Mouse (Mus musculus): ENCODE data around the gene Pde4c. TPM values are rescaled to one million over a fixed set of nuclear protein-coding genes. Genes with fewer than 3 reads are reported as not detected.

The Pde4c gene
- polyA plus RNA-seq, 1 experiment from 2014 or later = 0.19 TPM

DNA sequence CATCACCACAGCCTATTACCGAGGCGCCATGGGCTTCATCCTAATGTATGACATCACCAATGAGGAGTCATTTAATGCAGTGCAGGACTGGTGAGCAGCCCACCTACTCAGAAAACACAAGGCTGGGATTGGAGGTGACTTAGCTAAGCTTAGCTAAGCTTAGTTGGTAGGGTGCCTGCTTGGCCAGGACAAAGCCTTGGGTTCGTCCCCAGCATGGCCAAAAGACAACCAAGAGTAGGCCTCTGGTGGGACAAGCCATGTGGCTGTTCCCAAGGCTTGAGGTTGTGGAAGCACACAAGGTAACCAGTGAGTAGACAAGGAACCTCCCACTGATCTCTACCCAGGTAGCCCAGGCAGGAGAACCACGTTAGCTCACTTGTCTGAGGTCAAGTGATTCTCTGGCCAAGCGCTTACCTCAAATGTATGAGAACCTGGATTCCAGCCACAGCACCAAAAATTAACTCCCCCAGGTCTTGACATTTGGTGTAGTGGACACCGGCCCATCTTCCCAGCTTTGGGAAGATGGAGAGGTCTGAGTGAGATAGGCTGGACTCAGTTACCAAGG, 33.0 kb downstream of the Pde4c start:
- 92% methylated on average over 6 of the region's 6 CpGs for WGBS
- H3K9me3 ChIP-seq = no peaks in the 10 kb centered on the region
- ATAC-seq (ENCODE audit: low FRiP score, low read depth) = no peak
- H3K4me2 ChIP-seq (replicated peaks) = no peak overlapping the region; the same call in 1 of the 2 replicates
- H3K36me3 ChIP-seq = peaks cover 25% of the 10 kb centered on the region
- no peak overlapping the region for H3K9ac ChIP-seq
- H3K27me3 ChIP-seq (replicated peaks) = no peaks in the 10 kb centered on the region
- no peak overlapping the region for H3K27ac ChIP-seq
- H3K4me3 ChIP-seq = no peak overlapping the region
- peaks cover 53% of the 10 kb centered on the region for H3K4me1 ChIP-seq

GRCm38 (mm10) chr8:70757523-70758307, 34.2 kb downstream of the Pde4c start:
- Histone ChIP-seq H3K9me3 (no peaks in the 10 kb centered on the region), H3K36me3 (peaks cover 25% of the 10 kb centered on the region), H3K9ac (no peak overlapping the region), H3K4me2 (replicated peaks) (no peak overlapping the region), H3K27ac (no peak overlapping the region), H3K4me3 (no peak overlapping the region), H3K4me1 (peaks cover 53% of the 10 kb centered on the region), H3K27me3 (replicated peaks) (no peaks in the 10 kb centered on the region)
- WGBS = 65% methylated on average over 22 of the region's 22 CpGs
- ATAC-seq (ENCODE audit: low FRiP score, low read depth) = no peak

DNA sequence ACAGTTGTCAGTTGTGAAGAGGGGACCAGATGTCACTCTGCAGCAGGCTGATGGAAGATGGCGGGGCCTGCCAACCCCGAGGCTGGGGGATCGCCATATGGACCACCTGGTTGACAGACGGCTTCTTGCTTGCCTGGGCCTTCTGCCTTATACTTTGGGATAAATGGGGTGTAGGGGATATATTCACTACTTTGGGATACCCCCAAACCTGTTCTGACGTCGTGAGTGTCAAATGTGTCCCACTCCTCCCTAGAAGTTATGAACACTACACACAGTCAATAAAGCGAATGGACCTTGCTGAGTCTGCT, 34.7 kb downstream of the Pde4c start:
- peaks cover 51% of the 10 kb centered on the region for H3K4me1 ChIP-seq

DNA sequence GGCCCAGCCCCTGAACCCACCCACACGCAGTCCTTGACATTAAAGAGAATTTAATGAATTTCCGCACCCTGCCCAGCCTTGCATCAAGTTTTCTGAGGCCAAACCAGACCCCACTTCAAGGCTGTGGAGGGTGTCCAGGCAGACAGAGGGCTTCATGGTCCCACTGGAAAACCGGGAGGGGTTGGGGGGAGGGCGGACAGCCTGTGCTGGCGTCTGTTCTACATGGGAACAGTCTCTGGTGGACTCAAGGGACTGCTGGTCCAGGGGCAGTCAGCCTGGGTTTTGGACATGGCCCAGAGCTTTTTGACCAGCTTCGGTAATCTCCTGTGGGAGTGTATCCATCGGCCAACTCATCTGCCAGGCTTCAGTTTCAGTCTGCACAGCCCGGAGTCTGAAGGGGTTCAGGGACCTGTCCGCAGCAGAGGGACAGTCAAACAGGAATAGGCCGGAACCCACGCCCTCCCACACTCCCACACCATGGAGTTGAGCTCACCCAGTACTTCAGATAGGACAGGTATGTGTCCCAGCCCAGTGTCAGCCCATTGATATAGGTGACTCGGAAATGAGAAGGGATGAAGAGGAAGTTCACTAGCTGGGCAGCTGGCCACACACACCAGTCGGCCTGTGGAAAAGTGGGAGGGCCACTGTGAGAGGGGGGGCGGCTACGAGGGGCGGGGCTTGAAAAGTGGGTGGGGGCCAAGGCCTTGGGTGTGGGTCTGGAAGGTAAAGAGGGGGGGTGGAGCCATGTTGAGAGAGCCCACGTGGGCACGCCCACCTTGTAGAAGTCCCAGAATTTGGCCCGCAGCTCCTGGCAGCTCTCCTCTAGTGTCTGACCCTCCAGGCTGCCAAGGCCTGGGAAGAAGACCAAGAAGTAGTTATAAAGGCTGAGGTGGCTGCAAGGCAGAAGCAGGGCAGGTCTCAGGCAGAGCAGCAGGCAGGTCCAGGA, 35.4 kb downstream of the Pde4c start:
- H3K4me1 ChIP-seq = peaks cover 49% of the 10 kb centered on the region
- no peak for ATAC-seq (ENCODE audit: low FRiP score, low read depth)
- H3K27me3 ChIP-seq (replicated peaks) = no peaks in the 10 kb centered on the region
- no peak overlapping the region for H3K27ac ChIP-seq
- 72% methylated on average over 19 of the region's 19 CpGs for WGBS
- no peak overlapping the region for H3K9ac ChIP-seq
- H3K4me2 ChIP-seq (replicated peaks) = peak overlapping the region; percentile 98
- H3K4me3 ChIP-seq = no peak overlapping the region
- no peaks in the 10 kb centered on the region for H3K9me3 ChIP-seq
- peaks cover 25% of the 10 kb centered on the region for H3K36me3 ChIP-seq

More for the DNA sequence above, 34.7 kb downstream of the Pde4c start:
- Histone ChIP-seq H3K9ac (no peak overlapping the region), H3K27ac (no peak overlapping the region), H3K9me3 (no peaks in the 10 kb centered on the region), H3K4me3 (no peak overlapping the region), H3K27me3 (replicated peaks) (no peaks in the 10 kb centered on the region), H3K36me3 (peaks cover 25% of the 10 kb centered on the region), H3K4me2 (replicated peaks) (no peak overlapping the region)
- WGBS = 78% methylated on average over 7 of the region's 7 CpGs
- no peak for ATAC-seq (ENCODE audit: low FRiP score, low read depth)

- 2% methylated on average over 22 of the region's 22 CpGs for WGBS
- peaks cover 25% of the 10 kb centered on the region for H3K36me3 ChIP-seq
- no peaks in the 10 kb centered on the region for H3K9me3 ChIP-seq
- peak overlapping the region; percentile 70 for H3K4me3 ChIP-seq
- ATAC-seq (ENCODE audit: low FRiP score, low read depth) = peak; percentile 33
- H3K4me1 ChIP-seq = peaks cover 43% of the 10 kb centered on the region
- peak overlapping the region; percentile 80 for H3K9ac ChIP-seq
- H3K4me2 ChIP-seq (replicated peaks) = peak overlapping the region; percentile 98
- H3K27ac ChIP-seq = peak overlapping the region; percentile 72
- no peaks in the 10 kb centered on the region for H3K27me3 ChIP-seq (replicated peaks)
These were observed 36.8 kb downstream of the Pde4c start for GRCm38 (mm10) chr8:70760350-70760749.

GRCm38 (mm10) chr8:70760775-70761406, 37.4 kb downstream of the Pde4c start, which contains the start of gene Mpv17l2:
Mpv17l2 (minus strand) TSS chr8:70760946.
- Histone ChIP-seq H3K9me3 (no peaks in the 10 kb centered on the region), H3K27me3 (replicated peaks) (no peaks in the 10 kb centered on the region), H3K27ac (peak within 1 kb of the TSS; percentile 72), H3K36me3 (peaks cover 24% of the 10 kb centered on the region), H3K9ac (peak within 1 kb of the TSS; percentile 80), H3K4me1 (peaks cover 41% of the 10 kb centered on the region), H3K4me3 (peak within 1 kb of the TSS; percentile 70), H3K4me2 (replicated peaks) (peak within 1 kb of the TSS; percentile 98)
- ATAC-seq (ENCODE audit: low FRiP score, low read depth) = peak; percentile 95
- WGBS = under 1% methylated on average over 55 of the region's 55 CpGs

GRCm38 (mm10) chr8:70762118-70762517, 38.6 kb downstream of the Pde4c start:
- no peak overlapping the region for H3K4me3 ChIP-seq
- H3K9ac ChIP-seq = no peak overlapping the region
- peaks cover 47% of the 10 kb centered on the region for H3K4me1 ChIP-seq
- H3K27me3 ChIP-seq (replicated peaks) = no peaks in the 10 kb centered on the region
- no peak overlapping the region for H3K4me2 ChIP-seq (replicated peaks)
- H3K36me3 ChIP-seq = peaks cover 13% of the 10 kb centered on the region
- ATAC-seq (ENCODE audit: low FRiP score, low read depth) = no peak
- H3K9me3 ChIP-seq = no peaks in the 10 kb centered on the region
- WGBS = 76% methylated on average over 1 of the region's 1 CpGs
- H3K27ac ChIP-seq = no peak overlapping the region

GRCm38 (mm10) chr8:70763354-70763753, 39.8 kb downstream of the Pde4c start:
- Histone ChIP-seq H3K4me1 (peaks cover 38% of the 10 kb centered on the region), H3K27me3 (replicated peaks) (peaks cover 2% of the 10 kb centered on the region; the same call in 1 of the 2 replicates), H3K4me2 (replicated peaks) (no peak overlapping the region), H3K9me3 (no peaks in the 10 kb centered on the region), H3K27ac (no peak overlapping the region), H3K9ac (no peak overlapping the region), H3K36me3 (peaks cover 12% of the 10 kb centered on the region), H3K4me3 (no peak overlapping the region)
- no peak for ATAC-seq (ENCODE audit: low FRiP score, low read depth)
- 4% methylated on average over 3 of the region's 3 CpGs for WGBS

GRCm38 (mm10) chr8:70764026-70764425, 40.5 kb downstream of the Pde4c start:
- no peak overlapping the region for H3K4me2 ChIP-seq (replicated peaks)
- 88% methylated on average over 8 of the region's 8 CpGs for WGBS
- no peak overlapping the region for H3K9ac ChIP-seq
- no peak overlapping the region for H3K4me3 ChIP-seq
- no peak for ATAC-seq (ENCODE audit: low FRiP score, low read depth)
- peaks cover 17% of the 10 kb centered on the region for H3K36me3 ChIP-seq
- H3K9me3 ChIP-seq = no peaks in the 10 kb centered on the region
- H3K27ac ChIP-seq = no peak overlapping the region
- H3K27me3 ChIP-seq (replicated peaks) = peaks cover 2% of the 10 kb centered on the region; the same call in 1 of the 2 replicates
- peaks cover 32% of the 10 kb centered on the region for H3K4me1 ChIP-seq

GRCm38 (mm10) chr8:70764676-70765075, 41.2 kb downstream of the Pde4c start:
- 93% methylated on average over 13 of the region's 13 CpGs for WGBS
- Histone ChIP-seq H3K4me2 (replicated peaks) (no peak overlapping the region), H3K27ac (no peak overlapping the region), H3K4me1 (peaks cover 26% of the 10 kb centered on the region), H3K36me3 (peaks cover 20% of the 10 kb centered on the region), H3K9me3 (no peaks in the 10 kb centered on the region), H3K27me3 (replicated peaks) (peaks cover 2% of the 10 kb centered on the region; the same call in 1 of the 2 replicates), H3K4me3 (no peak overlapping the region), H3K9ac (no peak overlapping the region)
- no peak for ATAC-seq (ENCODE audit: low FRiP score, low read depth)

- no peak overlapping the region for H3K27ac ChIP-seq
- H3K4me3 ChIP-seq = no peak overlapping the region
- peaks cover 2% of the 10 kb centered on the region; the same call in 1 of the 2 replicates for H3K27me3 ChIP-seq (replicated peaks)
- H3K4me2 ChIP-seq (replicated peaks) = peak overlapping the region; percentile 59
- WGBS = 81% methylated on average over 9 of the region's 9 CpGs
- H3K9me3 ChIP-seq = no peaks in the 10 kb centered on the region
- H3K36me3 ChIP-seq = peaks cover 26% of the 10 kb centered on the region
- no peak overlapping the region for H3K9ac ChIP-seq
- ATAC-seq (ENCODE audit: low FRiP score, low read depth) = no peak
- H3K4me1 ChIP-seq = peaks cover 19% of the 10 kb centered on the region
These were observed 41.8 kb downstream of the Pde4c start for GRCm38 (mm10) chr8:70765329-70765728.
